Mouse (Mus musculus) CH12.LX (cell line): ENCODE data around the gene Cercam.

Experiments used
- CHD1 ChIP-seq: IDR thresholded peaks from 2 replicates; pipeline ENCODE4 v1.6.1; 2012; ENCODE audit warnings: low read depth, low read length, improper control_type of control experiment, inconsistent platforms
- CTCF ChIP-seq, 2 experiments: IDR thresholded peaks in 1 of 2; conservative IDR thresholded peaks in 1 of 2; 2 replicates each; pipeline ENCODE4 v1.5.1; 2011 to 2012; ENCODE audit warnings: low read depth in 2 of 2, low read length in 2 of 2, improper control_type of control experiment in 1 of 2, inconsistent platforms in 1 of 2, mild to moderate bottlenecking in 1 of 2, moderate library complexity in 1 of 2
- EP300 ChIP-seq: IDR thresholded peaks from 2 replicates; pipeline ENCODE4 v1.6.1; 2011; ENCODE audit warnings: low read length, improper control_type of control experiment
- ETS1 ChIP-seq: conservative IDR thresholded peaks from 2 replicates; pipeline ENCODE4 v1.6.1; 2012; ENCODE audit warnings: low read depth, mild to moderate bottlenecking, inconsistent platforms, low read length, improper control_type of control experiment, moderate library complexity
- MAX ChIP-seq: IDR thresholded peaks from 2 replicates; pipeline ENCODE4 v1.6.1; 2011; ENCODE audit warnings: low read length, improper control_type of control experiment
- NELFE ChIP-seq: IDR thresholded peaks from 2 replicates; pipeline ENCODE4 v1.6.1; 2011; ENCODE audit warnings: low read depth, low read length, improper control_type of control experiment
- SIN3A ChIP-seq: IDR thresholded peaks from 2 replicates; pipeline ENCODE4 v1.6.1; 2012; ENCODE audit warnings: low read length, improper control_type of control experiment, inconsistent platforms
- TCF12 ChIP-seq: IDR thresholded peaks from 2 replicates; pipeline ENCODE4 v1.6.1; 2014; ENCODE audit warnings: low read depth, mild to moderate bottlenecking, inconsistent platforms, low read length, improper control_type of control experiment
- USF1 ChIP-seq: IDR thresholded peaks from 2 replicates; pipeline ENCODE4 v1.6.1; 2014; ENCODE audit warnings: low read depth, mild to moderate bottlenecking, inconsistent platforms, low read length, improper control_type of control experiment
- ZNF384 ChIP-seq: IDR thresholded peaks from 2 replicates; pipeline ENCODE4 v1.6.1; 2012; ENCODE audit warnings: low read depth, low read length, improper control_type of control experiment, inconsistent platforms

DNA sequence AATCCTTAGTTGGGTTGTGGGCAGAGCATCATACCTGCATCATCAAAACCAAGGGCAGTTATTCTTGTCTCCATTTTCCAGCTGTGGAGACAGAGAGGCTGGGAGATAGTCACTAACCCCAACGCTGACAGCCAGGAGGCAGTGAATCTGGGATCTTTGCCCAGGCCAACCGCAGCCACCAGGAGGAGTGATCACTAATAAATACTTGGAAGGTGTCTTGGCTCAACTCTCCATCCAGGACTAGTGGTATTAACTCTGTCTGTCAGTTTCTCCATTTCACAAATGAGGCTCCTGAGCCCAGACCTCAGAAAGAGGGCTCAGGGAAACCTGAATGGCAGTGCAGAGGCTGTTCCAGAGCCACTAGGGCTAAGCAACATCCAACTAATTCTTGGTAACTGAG, 11.6 kb upstream of the Cercam start:
- TF ChIP-seq SIN3A (no peak), MAX (no peak), CTCF (conservative IDR thresholded peaks at IDR 0.05 in 1 of 2, IDR thresholded peaks at IDR 0.05 in 1 of 2; ENCODE audit: low read depth in 2 of 2, low read length in 2 of 2) (no peak), TCF12 (no peak), ETS1 (no peak), EP300 (no peak), CHD1 (no peak), USF1 (no peak), ZNF384 (no peak), NELFE (no peak)
